Mouse (Mus musculus): ENCODE results near the gene Rhof.
"Not testable (repeated sequence)": the region's sequence is repeated elsewhere in the genome, so short reads cannot be mapped to it uniquely, and the experiment has no call there.

The Rhof gene

GRCm38 (mm10) chr5:123068714-123069113 is 63.8 kb downstream of the Rhof start:
- DNase-seq (ENCODE audit: low spot score in 2 of 2) = no peak

- DNase-seq (ENCODE audit: low spot score in 2 of 2) = no peak
These were observed 64.4 kb downstream of the Rhof start, which contains the start of gene Tmem120b for GRCm38 (mm10) chr5:123068115-123068514. Gene Tmem120b, plus strand, starts transcription at chr5:123068415.

- no peak for DNase-seq (ENCODE audit: low spot score in 2 of 2)
These were observed 65.0 kb downstream of the Rhof start for GRCm38 (mm10) chr5:123067395-123067995.

- peak in 1 of 2 experiments; percentile 71 for DNase-seq (ENCODE audit: low spot score in 2 of 2)
These were observed 68.3 kb downstream of the Rhof start for GRCm38 (mm10) chr5:123064207-123064606.

- DNase-seq (ENCODE audit: low spot score in 2 of 2) = no peak
These were observed 69.4 kb downstream of the Rhof start for GRCm38 (mm10) chr5:123063141-123063540.

- DNase-seq (ENCODE audit: low spot score in 2 of 2) = not testable (repeated sequence)
These were observed 71.1 kb downstream of the Rhof start for GRCm38 (mm10) chr5:123061402-123061749.

- no peak for DNase-seq (ENCODE audit: low spot score in 2 of 2)
These were observed 71.6 kb downstream of the Rhof start for GRCm38 (mm10) chr5:123060706-123061401.

GRCm38 (mm10) chr5:123059757-123060520 is 72.6 kb downstream of the Rhof start:
- no peak for DNase-seq (ENCODE audit: low spot score in 2 of 2)

GRCm38 (mm10) chr5:123058251-123059102 is 74.0 kb downstream of the Rhof start:
- DNase-seq (ENCODE audit: low spot score in 2 of 2) = no peak

- DNase-seq (ENCODE audit: low spot score in 2 of 2) = peak; percentile 92 to 98
These were observed 74.9 kb downstream of the Rhof start for GRCm38 (mm10) chr5:123057366-123058250.

All from cerebellum, postnatal 4 days (tissue).